Mouse (Mus musculus): ENCODE measurements around the gene Raver1. TPM values are rescaled to one million over a fixed set of nuclear protein-coding genes. Genes with fewer than 3 reads are reported as not detected.

Gene Raver1
- 4.9 TPM for polyA plus RNA-seq (2015; fragmentation: Illumina TruSeq; extraction: RNeasy Lipid Tissue Mini Kit (QIAGEN cat#74804); ENCODE audit: insufficient read depth, low read depth, low replicate concordance)

GRCm38 (mm10) chr9:21091707-21092320 is at the start of gene Raver1, which contains the start of gene Gm38431:
Gene Raver1 (minus strand): TSS chr9:21092008.
Gene Gm38431 (minus strand): TSS chr9:21091997.

GRCm38 (mm10) chr9:21131059-21131956 is 39.5 kb upstream of the Raver1 start, which contains the start of gene Tyk2:
Gene Tyk2 (minus strand): TSS chr9:21131243.

GRCm38 (mm10) chr9:21073044-21073840 is 18.6 kb downstream of the Raver1 start, which contains the start of the genes Gm49373 and Fdx1l:
Gene Gm49373 (minus strand): TSS chr9:21073096.
Gene Fdx1l (minus strand): TSS chr9:21073614.

GRCm38 (mm10) chr9:21067006-21067684 is 24.7 kb downstream of the Raver1 start, which contains the start of gene Zglp1:
Gene Zglp1 (minus strand): TSS chr9:21067093.

GRCm38 (mm10) chr9:21031896-21032351 is 59.9 kb downstream of the Raver1 start, which contains the start of gene Icam5:
Gene Icam5 (plus strand): TSS chr9:21032073.

GRCm38 (mm10) chr9:21029291-21030054 is 62.3 kb downstream of the Raver1 start, which contains the start of gene Icam4:
Gene Icam4 (plus strand): TSS chr9:21029373.

Other genes with a start within 250 kb of the Raver1 start
- gene A230050P20Rik, start 223.4 kb downstream of the Raver1 start, polyA plus RNA-seq (2015; fragmentation: Illumina TruSeq; extraction: RNeasy Lipid Tissue Mini Kit (QIAGEN cat#74804); ENCODE audit: insufficient read depth, low read depth, low replicate concordance): 12.9 TPM
- 1.1 TPM for gene Angptl6, start 212.3 kb downstream of the Raver1 start, polyA plus RNA-seq (2015; fragmentation: Illumina TruSeq; extraction: RNeasy Lipid Tissue Mini Kit (QIAGEN cat#74804); ENCODE audit: insufficient read depth, low read depth, low replicate concordance)
- 21.0 TPM for gene Ppan, start 203.8 kb downstream of the Raver1 start, polyA plus RNA-seq (2015; fragmentation: Illumina TruSeq; extraction: RNeasy Lipid Tissue Mini Kit (QIAGEN cat#74804); ENCODE audit: insufficient read depth, low read depth, low replicate concordance)
- 46.1 TPM for gene Eif3g, start 193.4 kb downstream of the Raver1 start, polyA plus RNA-seq (2015; fragmentation: Illumina TruSeq; extraction: RNeasy Lipid Tissue Mini Kit (QIAGEN cat#74804); ENCODE audit: insufficient read depth, low read depth, low replicate concordance)
- gene Dnmt1, start 132.1 kb downstream of the Raver1 start, polyA plus RNA-seq (2015; fragmentation: Illumina TruSeq; extraction: RNeasy Lipid Tissue Mini Kit (QIAGEN cat#74804); ENCODE audit: insufficient read depth, low read depth, low replicate concordance): 4.3 TPM
- 3.5 TPM for gene S1pr2, start 115.2 kb downstream of the Raver1 start, polyA plus RNA-seq (2015; fragmentation: Illumina TruSeq; extraction: RNeasy Lipid Tissue Mini Kit (QIAGEN cat#74804); ENCODE audit: insufficient read depth, low read depth, low replicate concordance)
- 13.8 TPM for gene Mrpl4, start 89.3 kb downstream of the Raver1 start, polyA plus RNA-seq (2015; fragmentation: Illumina TruSeq; extraction: RNeasy Lipid Tissue Mini Kit (QIAGEN cat#74804); ENCODE audit: insufficient read depth, low read depth, low replicate concordance)
- gene Icam1, start 76.0 kb downstream of the Raver1 start, polyA plus RNA-seq (2015; fragmentation: Illumina TruSeq; extraction: RNeasy Lipid Tissue Mini Kit (QIAGEN cat#74804); ENCODE audit: insufficient read depth, low read depth, low replicate concordance): 7.2 TPM
- not detected for gene Icam4, start 62.6 kb downstream of the Raver1 start, polyA plus RNA-seq (2015; fragmentation: Illumina TruSeq; extraction: RNeasy Lipid Tissue Mini Kit (QIAGEN cat#74804); ENCODE audit: insufficient read depth, low read depth, low replicate concordance)
- not detected for gene Icam5, start 59.9 kb downstream of the Raver1 start, polyA plus RNA-seq (2015; fragmentation: Illumina TruSeq; extraction: RNeasy Lipid Tissue Mini Kit (QIAGEN cat#74804); ENCODE audit: insufficient read depth, low read depth, low replicate concordance)
- not detected for gene Zglp1, start 24.9 kb downstream of the Raver1 start, polyA plus RNA-seq (2015; fragmentation: Illumina TruSeq; extraction: RNeasy Lipid Tissue Mini Kit (QIAGEN cat#74804); ENCODE audit: insufficient read depth, low read depth, low replicate concordance)
- 0.74 TPM for gene Gm49373, start 18.9 kb downstream of the Raver1 start, polyA plus RNA-seq (2015; fragmentation: Illumina TruSeq; extraction: RNeasy Lipid Tissue Mini Kit (QIAGEN cat#74804); ENCODE audit: insufficient read depth, low read depth, low replicate concordance)
- gene Fdx1l, start 18.4 kb downstream of the Raver1 start, polyA plus RNA-seq (2015; fragmentation: Illumina TruSeq; extraction: RNeasy Lipid Tissue Mini Kit (QIAGEN cat#74804); ENCODE audit: insufficient read depth, low read depth, low replicate concordance): 12.7 TPM
- gene Gm38431, start within 50 bp of the Raver1 start, polyA plus RNA-seq (2015; fragmentation: Illumina TruSeq; extraction: RNeasy Lipid Tissue Mini Kit (QIAGEN cat#74804); ENCODE audit: insufficient read depth, low read depth, low replicate concordance): 4.2 TPM
- gene Tyk2, start 39.2 kb upstream of the Raver1 start, polyA plus RNA-seq (2015; fragmentation: Illumina TruSeq; extraction: RNeasy Lipid Tissue Mini Kit (QIAGEN cat#74804); ENCODE audit: insufficient read depth, low read depth, low replicate concordance): 6.1 TPM
- gene Cdc37, start 58.0 kb upstream of the Raver1 start, polyA plus RNA-seq (2015; fragmentation: Illumina TruSeq; extraction: RNeasy Lipid Tissue Mini Kit (QIAGEN cat#74804); ENCODE audit: insufficient read depth, low read depth, low replicate concordance): 23.2 TPM
- 12.9 TPM for gene Pde4a, start 73.7 kb upstream of the Raver1 start, polyA plus RNA-seq (2015; fragmentation: Illumina TruSeq; extraction: RNeasy Lipid Tissue Mini Kit (QIAGEN cat#74804); ENCODE audit: insufficient read depth, low read depth, low replicate concordance)
- gene Keap1, start 147.4 kb upstream of the Raver1 start, polyA plus RNA-seq (2015; fragmentation: Illumina TruSeq; extraction: RNeasy Lipid Tissue Mini Kit (QIAGEN cat#74804); ENCODE audit: insufficient read depth, low read depth, low replicate concordance): 10.2 TPM
- gene S1pr5, start 156.4 kb upstream of the Raver1 start, polyA plus RNA-seq (2015; fragmentation: Illumina TruSeq; extraction: RNeasy Lipid Tissue Mini Kit (QIAGEN cat#74804); ENCODE audit: insufficient read depth, low read depth, low replicate concordance): not detected
- 5.9 TPM for gene Atg4d, start 173.3 kb upstream of the Raver1 start, polyA plus RNA-seq (2015; fragmentation: Illumina TruSeq; extraction: RNeasy Lipid Tissue Mini Kit (QIAGEN cat#74804); ENCODE audit: insufficient read depth, low read depth, low replicate concordance)
- gene Kri1, start 196.0 kb upstream of the Raver1 start, polyA plus RNA-seq (2015; fragmentation: Illumina TruSeq; extraction: RNeasy Lipid Tissue Mini Kit (QIAGEN cat#74804); ENCODE audit: insufficient read depth, low read depth, low replicate concordance): 14.5 TPM
- gene Cdkn2d, start 199.4 kb upstream of the Raver1 start, polyA plus RNA-seq (2015; fragmentation: Illumina TruSeq; extraction: RNeasy Lipid Tissue Mini Kit (QIAGEN cat#74804); ENCODE audit: insufficient read depth, low read depth, low replicate concordance): 5.5 TPM
- 11.4 TPM for gene Ap1m2, start 220.3 kb upstream of the Raver1 start, polyA plus RNA-seq (2015; fragmentation: Illumina TruSeq; extraction: RNeasy Lipid Tissue Mini Kit (QIAGEN cat#74804); ENCODE audit: insufficient read depth, low read depth, low replicate concordance)
- gene Slc44a2, start 228.7 kb upstream of the Raver1 start, polyA plus RNA-seq (2015; fragmentation: Illumina TruSeq; extraction: RNeasy Lipid Tissue Mini Kit (QIAGEN cat#74804); ENCODE audit: insufficient read depth, low read depth, low replicate concordance): 16.7 TPM